In the genomic region with DNA sequence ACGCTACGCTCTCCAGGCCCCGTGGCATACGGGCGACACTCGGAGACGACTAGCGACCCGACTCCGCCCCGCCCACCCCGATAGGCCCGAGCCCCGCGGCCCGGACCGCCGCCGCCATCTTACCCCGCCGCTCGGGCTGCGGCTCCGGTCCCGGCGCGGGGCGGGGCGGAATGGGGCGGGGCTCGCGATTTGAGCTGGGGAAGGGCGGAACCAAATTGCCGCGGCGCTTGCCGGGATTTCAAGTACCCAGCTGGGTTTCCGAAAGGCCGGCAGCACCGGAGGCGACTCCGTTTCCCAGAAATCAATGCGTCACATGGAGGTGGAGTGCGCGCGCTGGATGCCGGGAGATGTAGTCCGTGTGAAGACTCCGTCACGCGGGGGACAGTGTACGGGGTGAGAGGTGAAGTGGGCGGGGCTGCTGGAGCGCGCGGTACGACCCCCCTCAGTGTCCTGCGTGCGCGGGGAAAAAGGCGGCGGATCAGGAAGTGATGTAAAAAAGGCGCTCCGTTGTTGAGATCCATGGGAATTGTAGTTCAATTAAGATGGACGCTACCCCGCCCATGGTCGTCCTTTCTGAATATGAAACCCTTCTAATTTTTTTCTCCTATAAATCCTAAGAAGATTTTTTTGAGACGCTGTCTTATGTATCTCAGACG, we compare ENCODE assay signal across 7 mouse cellular contexts. TPM values are rescaled to one million over a fixed set of nuclear protein-coding genes. Genes with fewer than 3 reads are reported as not detected.
DNase-seq lines count a peak whose midpoint lies in the region; ATAC-seq lines count a peak whose summit lies in the region.

Scaf1 (minus strand) TSS at position 407 of the 656 bp plus-strand sequence.

- peaks cover 18% of the 10 kb centered on the region for H3K36me3 ChIP-seq in intestine, embryonic 16.5 days (ENCODE audit: control insufficient read depth, insufficient read depth, low read length)
- peaks cover 13% of the 10 kb centered on the region for H3K36me3 ChIP-seq in midbrain, embryonic 11.5 days (ENCODE audit: control insufficient read depth, insufficient read depth, low read length)

- intact Hi-C loops in left cerebral cortex, postnatal 36 days (cut with DNase I) = loop anchor here (2.0 to 5.0 kb wide), 2 partner anchors 19 to 36 kb away; partner anchors contain the start of genes Irf3 and Prr12

- H3K9ac ChIP-seq in intestine, embryonic 16.5 days (ENCODE audit: low read depth, low read length) = peak within 1 kb of the TSS; percentile 99
- H3K9ac ChIP-seq in midbrain, embryonic 11.5 days (ENCODE audit: low read length) = peak within 1 kb of the TSS; percentile 97

- no peaks in the 10 kb centered on the region for H3K27me3 ChIP-seq in intestine, embryonic 16.5 days (replicated peaks; ENCODE audit: control insufficient read depth, insufficient read depth, low read length)
- no peaks in the 10 kb centered on the region for H3K27me3 ChIP-seq in midbrain, embryonic 11.5 days (ENCODE audit: control insufficient read depth, insufficient read depth, low read length)

- peak; percentile 100 for DNase-seq in adrenal gland, adult 8-10 months
- DNase-seq in embryo, embryonic 9.5 days (ENCODE audit: extremely low spot score) = peak; percentile 100
- peak; percentile 98 to 99 for DNase-seq in gastrocnemius, postnatal 4 days (ENCODE audit: low spot score in 2 of 2)
- DNase-seq in left cerebral cortex, postnatal 36 days (ENCODE audit: low spot score in 2 of 2) = peak; percentile 99 to 100
- peak; percentile 100 for DNase-seq in midbrain, embryonic 11.5 days (ENCODE audit: low spot score, missing footprints)
- DNase-seq in skeletal muscle tissue, adult 2 months (ENCODE audit: low read depth, low spot score) = peak; percentile 99

- no peaks in the 10 kb centered on the region for H3K9me3 ChIP-seq in intestine, embryonic 16.5 days (ENCODE audit: control insufficient read depth, low read length)
- H3K9me3 ChIP-seq in midbrain, embryonic 11.5 days (ENCODE audit: control insufficient read depth, low read length) = no peaks in the 10 kb centered on the region

- under 1% methylated on average over 69 of the region's 69 CpGs for WGBS in intestine, embryonic 16.5 days
- under 1% methylated on average over 69 of the region's 69 CpGs for WGBS in midbrain, embryonic 11.5 days

- ATAC-seq in intestine, embryonic 16.5 days = peak; percentile 83
- ATAC-seq in midbrain, embryonic 11.5 days (ENCODE audit: low FRiP score) = peak; percentile 92

- H3K4me1 ChIP-seq in intestine, embryonic 16.5 days (ENCODE audit: control insufficient read depth, insufficient read depth, low read length) = peaks cover 21% of the 10 kb centered on the region
- peaks cover 17% of the 10 kb centered on the region for H3K4me1 ChIP-seq in midbrain, embryonic 11.5 days (ENCODE audit: control insufficient read depth, insufficient read depth, low read length)

- H3K4me3 ChIP-seq in intestine, embryonic 16.5 days (ENCODE audit: low read length) = peak within 1 kb of the TSS; percentile 97
- peak within 1 kb of the TSS; percentile 96 for H3K4me3 ChIP-seq in midbrain, embryonic 11.5 days (ENCODE audit: low read depth, low read length)

- peak within 1 kb of the TSS; percentile 80 for H3K4me2 ChIP-seq in intestine, embryonic 16.5 days (ENCODE audit: low read depth, low read length)
- peak within 1 kb of the TSS; percentile 87 for H3K4me2 ChIP-seq in midbrain, embryonic 11.5 days

- H3K27ac ChIP-seq in intestine, embryonic 16.5 days (ENCODE audit: low read length) = peak within 1 kb of the TSS; percentile 100
- H3K27ac ChIP-seq in midbrain, embryonic 11.5 days (ENCODE audit: low read depth, low read length) = peak within 1 kb of the TSS; percentile 81

RNA-seq across cellular contexts. Expression of gene Scaf1, which starts in this region (rescaled TPM):
- 100 to 1,000 TPM in 2 of 4 experiments, 10 to 100 TPM in 2; 88.5 to 120 (median 101) TPM for total RNA-seq in adrenal gland, adult 8-10 months (2022)
- 10 to 100 TPM; 74.1 to 76.0 TPM for total RNA-seq in gastrocnemius, postnatal 4 days (2021)
- 20.1 and 23.2 TPM in 2 replicates for polyA plus RNA-seq in intestine, embryonic 16.5 days (2015; fragmentation: Nextera tagmentation; extraction: Ambion mirVana)
- 100 to 1,000 TPM; 174 to 177 TPM for total RNA-seq in left cerebral cortex, postnatal 36 days (2021)
- polyA plus RNA-seq in midbrain, embryonic 11.5 days (2014; fragmentation: Nextera tagmentation; extraction: Ambion mirVana) = 43.6 and 44.4 TPM in 2 replicates

Comparison
In these comparisons a context has a peak if more than half of its experiments do, and no peak if none do; other contexts are left out.
1. Peak in every context shown above with its lines: DNase-seq, ATAC-seq, H3K4me3 ChIP-seq and H3K27ac ChIP-seq.